Mouse (Mus musculus) CD4-positive naive resting alpha-beta T cell, adult 76 days (primary cell): ENCODE data around the gene Trim12a. TPM values are rescaled to one million over a fixed set of nuclear protein-coding genes. Genes with fewer than 3 reads are reported as not detected.

Experiments used
- total RNA-seq: library from RNA; stranded (reverse); gene quantifications from one replicate; pipeline ENCODE4 v1.2.4, GENCODE M21; 2023

Gene Trim12a
- total RNA-seq, result 151 TPM

GRCm38 (mm10) chr7:104315369-104316080 lies at the start of gene Trim12a:
TSS of gene Trim12a (minus strand) at chr7:104315466.

GRCm38 (mm10) chr7:104352717-104353599 lies 37.7 kb upstream of the Trim12a start, which contains the start of gene Trim12c:
TSS of gene Trim12c (minus strand) at chr7:104353362.

GRCm38 (mm10) chr7:104329171-104329570 lies 13.9 kb upstream of the Trim12a start, which contains the start of gene Trim34b:
TSS of gene Trim34b (plus strand) at chr7:104329471.

DNA sequence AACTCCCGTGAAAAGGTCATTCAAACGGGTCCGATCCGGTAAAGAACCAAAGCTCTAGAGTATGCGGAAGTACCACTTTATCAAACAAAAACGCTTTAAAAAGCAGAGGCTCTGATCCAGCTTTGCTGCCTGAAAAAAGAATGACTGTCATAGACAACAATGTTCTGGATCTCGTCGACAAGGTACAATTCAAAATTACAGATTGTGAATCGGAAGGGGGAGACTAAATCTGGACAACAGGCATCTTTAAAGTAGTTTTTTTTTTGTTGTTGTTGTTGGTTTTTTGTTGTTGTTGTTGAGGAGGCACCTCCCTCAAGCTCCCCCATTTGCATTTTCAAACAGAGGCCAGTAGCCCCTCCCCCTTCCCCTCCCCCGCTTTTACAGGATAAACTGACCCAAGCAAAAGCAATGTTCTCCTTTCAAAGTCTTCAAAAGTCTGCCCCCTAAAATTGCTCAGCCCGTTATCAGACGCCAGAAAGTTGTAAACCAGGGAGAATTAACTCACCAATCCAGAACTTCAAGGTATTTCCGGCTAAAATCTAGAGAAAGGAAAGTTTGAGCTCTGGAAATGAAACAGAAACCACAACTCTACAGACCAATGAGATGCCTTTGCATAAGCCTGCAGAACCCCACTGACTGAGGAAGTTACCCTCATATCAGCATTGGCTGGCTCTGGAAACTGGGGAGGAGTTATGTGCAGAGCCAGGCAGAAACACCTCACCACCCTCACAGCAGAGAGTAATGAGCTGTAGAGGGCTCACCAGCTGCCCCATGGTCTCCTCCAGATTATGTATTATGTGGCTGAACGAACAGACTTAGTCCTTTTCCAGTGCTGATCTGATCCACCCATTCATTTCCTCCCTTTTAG lies 27.5 kb downstream of the Trim12a start, which contains the start of gene Trim5:
TSS of gene Trim5 (minus strand) at position 519 of the 868 bp plus-strand sequence.

Other genes starting within 250 kb of the Trim12a start
- not detected for gene Olfr644, start 243.6 kb downstream of the Trim12a start, total RNA-seq
- not detected for gene Olfr645, start 230.0 kb downstream of the Trim12a start, total RNA-seq
- gene Olfr646, start 210.6 kb downstream of the Trim12a start, total RNA-seq, result not detected
- not detected for gene Ubqln5, start 185.6 kb downstream of the Trim12a start, total RNA-seq
- not detected for gene Olfr643, start 178.1 kb downstream of the Trim12a start, total RNA-seq
- gene Ubqln3, start 172.2 kb downstream of the Trim12a start, total RNA-seq, result not detected
- gene Ubqlnl, start 164.9 kb downstream of the Trim12a start, total RNA-seq, result not detected
- not detected for gene Olfm5, start 150.6 kb downstream of the Trim12a start, total RNA-seq
- not detected for gene Olfr648, start 132.1 kb downstream of the Trim12a start, total RNA-seq
- not detected for gene Olfr649, start 119.5 kb downstream of the Trim12a start, total RNA-seq
- gene Trim6, start 96.7 kb downstream of the Trim12a start, total RNA-seq, result 0.50 TPM
- 26.2 TPM for gene Trim34a, start 71.0 kb downstream of the Trim12a start, total RNA-seq
- 12.7 TPM for gene Trim5, start 27.4 kb downstream of the Trim12a start, total RNA-seq
- 1.6 TPM for gene Trim34b, start 14.0 kb upstream of the Trim12a start, total RNA-seq
- gene Trim12c, start 37.9 kb upstream of the Trim12a start, total RNA-seq, result 25.9 TPM
- 1.7 TPM for gene Trim30b, start 54.4 kb upstream of the Trim12a start, total RNA-seq
- 0.76 TPM for gene Trim30c, start 85.4 kb upstream of the Trim12a start, total RNA-seq
- gene Trim30a, start 149.7 kb upstream of the Trim12a start, total RNA-seq, result 61.9 TPM
- 12.1 TPM for gene Trim30d, start 192.4 kb upstream of the Trim12a start, total RNA-seq
- not detected for gene Olfr651, start 234.7 kb upstream of the Trim12a start, total RNA-seq
- not detected for gene Olfr652, start 245.4 kb upstream of the Trim12a start, total RNA-seq